Mouse (Mus musculus): ENCODE results near the gene Alkbh1.
"Not testable (repeated sequence)": the region's sequence is repeated elsewhere in the genome, so short reads cannot be mapped to it uniquely, and the experiment has no call there.

Alkbh1 gene

GRCm38 (mm10) chr12:87443700-87444122, at the start of gene Alkbh1, which contains the start of gene Slirp:
Alkbh1 (minus strand) TSS chr12:87444017.
Slirp (plus strand) TSS chr12:87443896.
- DNase-seq (ENCODE audit: low spot score), result peak; percentile 91

- DNase-seq (ENCODE audit: low spot score), result not testable (repeated sequence)
Measured at GRCm38 (mm10) chr12:87488683-87489082, 44.9 kb upstream of the Alkbh1 start.

GRCm38 (mm10) chr12:87482482-87482881, 38.7 kb upstream of the Alkbh1 start:
- DNase-seq (ENCODE audit: low spot score), result not testable (repeated sequence)

- DNase-seq (ENCODE audit: low spot score), result no peak
Measured at GRCm38 (mm10) chr12:87474756-87475155, 30.9 kb upstream of the Alkbh1 start.

GRCm38 (mm10) chr12:87471964-87472786, 28.4 kb upstream of the Alkbh1 start, which contains the start of gene Snw1:
Snw1 (minus strand) TSS chr12:87472274.
- peak; percentile 96 for DNase-seq (ENCODE audit: low spot score)

GRCm38 (mm10) chr12:87471421-87471963, 27.7 kb upstream of the Alkbh1 start:
- peak; percentile 29 for DNase-seq (ENCODE audit: low spot score)

GRCm38 (mm10) chr12:87470263-87471136, 26.7 kb upstream of the Alkbh1 start:
- DNase-seq (ENCODE audit: low spot score), result no peak

- DNase-seq (ENCODE audit: low spot score), result no peak
Measured at GRCm38 (mm10) chr12:87464678-87465297, 21.0 kb upstream of the Alkbh1 start.

GRCm38 (mm10) chr12:87449456-87449855, 5.6 kb upstream of the Alkbh1 start:
- DNase-seq (ENCODE audit: low spot score), result no peak

GRCm38 (mm10) chr12:87444211-87444610, 394 bp upstream of the Alkbh1 start:
- DNase-seq (ENCODE audit: low spot score), result no peak

GRCm38 (mm10) chr12:87443115-87443699, 610 bp downstream of the Alkbh1 start:
- DNase-seq (ENCODE audit: low spot score), result no peak

GRCm38 (mm10) chr12:87442177-87443114, 1.4 kb downstream of the Alkbh1 start:
- DNase-seq (ENCODE audit: low spot score), result no peak

GRCm38 (mm10) chr12:87428885-87429284, 14.9 kb downstream of the Alkbh1 start:
- no peak for DNase-seq (ENCODE audit: low spot score)

- no peak for DNase-seq (ENCODE audit: low spot score)
Measured at GRCm38 (mm10) chr12:87428295-87428694, 15.5 kb downstream of the Alkbh1 start.

GRCm38 (mm10) chr12:87426354-87427031, 17.3 kb downstream of the Alkbh1 start:
- no peak for DNase-seq (ENCODE audit: low spot score)

- no peak for DNase-seq (ENCODE audit: low spot score)
Measured at GRCm38 (mm10) chr12:87424516-87424915, 19.3 kb downstream of the Alkbh1 start.

GRCm38 (mm10) chr12:87423700-87424099, 20.1 kb downstream of the Alkbh1 start:
- no peak for DNase-seq (ENCODE audit: low spot score)

GRCm38 (mm10) chr12:87421708-87422507, 21.9 kb downstream of the Alkbh1 start:
- DNase-seq (ENCODE audit: low spot score), result no peak

GRCm38 (mm10) chr12:87419974-87420485, 23.8 kb downstream of the Alkbh1 start:
- DNase-seq (ENCODE audit: low spot score), result no peak
